Mouse (Mus musculus) cerebellum, adult (tissue): ENCODE data around the gene Sept6.

Experiments
- ATAC-seq: cut with Nextera tagmentation; 2 replicates; pipeline ENCODE4 v1.9.2; 2017; ENCODE audit warnings: mild to moderate bottlenecking, moderate library complexity, mixed read lengths; ENCODE audit not compliant: insufficient number of reproducible peaks, low FRiP score, low TSS enrichment

Gene Sept6

GRCm38 (mm10) chrX:36874178-36874696 is 117.4 kb downstream of the Sept6 start:
- peak; percentile 92 for ATAC-seq

- ATAC-seq = 0 out of 2 replicates have a peak, but pooled peaks have one; percentile 20
Measured at GRCm38 (mm10) chrX:36873765-36874164, 117.8 kb downstream of the Sept6 start, which contains the start of the genes Ube2a and C330007P06Rik. Gene Ube2a (plus strand): TSS chrX:36873900. Gene C330007P06Rik (minus strand): TSS chrX:36874111.

GRCm38 (mm10) chrX:36870372-36870771 is 121.2 kb downstream of the Sept6 start:
- ATAC-seq = no peak

GRCm38 (mm10) chrX:36864609-36865328 is 126.8 kb downstream of the Sept6 start:
- no peak for ATAC-seq

- ATAC-seq = peak; percentile 70; the same call in 1 of the 2 replicates
Measured at GRCm38 (mm10) chrX:36863766-36864608, 127.6 kb downstream of the Sept6 start.
